In the genomic region with DNA sequence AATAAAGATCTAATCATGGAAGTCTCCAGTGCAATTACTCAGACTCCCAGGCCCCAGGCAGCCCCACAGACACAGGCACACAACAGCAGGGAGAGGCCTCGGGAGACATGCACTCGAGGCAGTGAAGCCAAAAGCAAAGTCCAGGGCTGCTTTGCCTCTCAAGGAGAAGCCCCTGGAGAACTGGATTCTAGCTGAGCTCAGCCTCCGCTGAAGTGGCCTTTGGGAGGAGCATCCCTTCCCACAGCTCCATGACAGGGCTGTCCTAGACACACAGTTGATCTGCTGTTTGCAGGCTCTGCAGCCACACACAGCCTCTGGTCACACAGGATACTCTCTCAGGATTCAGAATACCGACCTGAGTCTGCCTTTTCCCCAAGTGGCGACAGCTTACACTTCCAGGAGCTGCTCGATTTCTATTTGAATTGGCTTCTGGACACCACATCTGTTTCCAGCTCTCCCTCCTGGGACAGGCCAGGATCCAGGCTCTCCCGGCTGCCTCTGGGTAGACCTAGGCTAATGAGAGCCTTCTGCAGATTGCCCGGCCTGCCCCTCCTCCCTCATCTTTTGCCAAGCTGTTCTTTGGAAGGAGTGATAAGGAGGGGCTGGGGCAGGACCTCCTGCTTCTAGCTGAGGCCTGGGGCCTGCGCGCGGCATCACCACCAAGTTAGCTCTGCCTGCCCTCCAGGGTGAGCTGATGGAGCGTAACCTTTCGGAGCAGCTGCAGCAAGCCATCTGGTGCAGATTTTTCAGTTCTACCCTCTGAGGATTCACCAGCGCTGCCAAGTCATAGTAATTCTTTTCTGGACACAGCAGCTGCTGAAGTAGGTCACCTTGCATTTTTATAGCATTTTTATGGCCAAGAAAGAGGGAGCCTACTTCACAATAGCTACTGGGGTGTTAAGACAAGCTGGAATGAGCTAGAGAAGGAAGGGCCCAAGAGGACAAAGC, we compare ENCODE assay signal across 9 mouse cellular contexts. TPM values are rescaled to one million over a fixed set of nuclear protein-coding genes. Genes with fewer than 3 reads are reported as not detected.
DNase-seq lines count a peak whose midpoint lies in the region; ATAC-seq and TF ChIP-seq lines count a peak whose summit lies in the region.
"Had no signal": no experiment of that assay in that cellular context is flagged by ENCODE, and none has a peak within 500 bp of the region (broad histone marks: within the 10 kb centered on the region; RNA-seq: fewer than 3 reads in every experiment).

No protein-coding gene starts in this region.

- H3K4me1 ChIP-seq in stomach, embryonic 14.5 days (ENCODE audit: control insufficient read depth, insufficient read depth, low read length): peaks cover 31% of the 10 kb centered on the region
- H3K4me1 ChIP-seq in stomach, postnatal 0 days (replicated peaks; ENCODE audit: control insufficient read depth, insufficient read depth): peaks cover 7% of the 10 kb centered on the region
- peaks cover 54% of the 10 kb centered on the region for H3K4me1 ChIP-seq in midbrain, embryonic 12.5 days

- H3K9ac ChIP-seq in stomach, embryonic 14.5 days (replicated peaks; ENCODE audit: low read depth, low read length): no peak overlapping the region
- H3K9ac ChIP-seq in stomach, postnatal 0 days (ENCODE audit: low read length): no peak overlapping the region
- H3K9ac ChIP-seq in midbrain, embryonic 12.5 days (replicated peaks): no peak overlapping the region
- H3K9ac ChIP-seq: liver, embryonic 14.5 days had no signal

- DNase-seq in adrenal gland, postnatal 10 days: peak; percentile 60
- DNase-seq in adrenal gland, adult 18-20 months (ENCODE audit: low spot score in 2 of 2): no peak
- no peak for DNase-seq in stomach, postnatal 0 days (ENCODE audit: low spot score)
- peak; percentile 64 to 71 for DNase-seq in heart, postnatal 14 days
- DNase-seq in layer of hippocampus, postnatal 10 days (ENCODE audit: low spot score in 2 of 2): no peak

- no peak for TF ChIP-seq CTCF in stomach, postnatal 0 days (IDR thresholded peaks at IDR 0.05; ENCODE audit: low read depth)

- 0 out of 2 replicates have a peak, but pooled peaks have one; percentile 3 for ATAC-seq in stomach, embryonic 14.5 days (ENCODE audit: insufficient number of reproducible peaks, insufficient read depth, low FRiP score, low read depth)
- ATAC-seq in stomach, postnatal 0 days (ENCODE audit: low FRiP score, low TSS enrichment): no peak
- peak; percentile 81 for ATAC-seq in midbrain, embryonic 12.5 days (ENCODE audit: low FRiP score, low read depth)
- no peak for ATAC-seq in monocyte, adult 5-6 weeks (replicated peaks; ENCODE audit: insufficient number of reproducible peaks, low FRiP score, low TSS enrichment, poor library complexity, severe bottlenecking)

- intact Hi-C loops in heart, postnatal 14 days (cut with DNase I): loop anchor here (5.0 to 10.0 kb wide), 2 partner anchors 303 to 445 kb away; no protein-coding TSS in a partner anchor

- peak overlapping the region; percentile 30; the same call in 1 of the 2 replicates for H3K27ac ChIP-seq in stomach, embryonic 14.5 days (ENCODE audit: low read length)
- H3K27ac ChIP-seq in stomach, postnatal 0 days (replicated peaks): no peak overlapping the region
- H3K27ac ChIP-seq in midbrain, embryonic 12.5 days (replicated peaks): peak overlapping the region; percentile 86
- H3K27ac ChIP-seq: liver, embryonic 14.5 days had no signal

- H3K27me3 ChIP-seq in stomach, embryonic 14.5 days (ENCODE audit: control insufficient read depth, insufficient read depth, low read length): no peaks in the 10 kb centered on the region
- H3K27me3 ChIP-seq in stomach, postnatal 0 days (ENCODE audit: control insufficient read depth, insufficient read depth, low read length): no peaks in the 10 kb centered on the region
- H3K27me3 ChIP-seq in midbrain, embryonic 12.5 days: peaks cover 4% of the 10 kb centered on the region; the same call in 1 of the 2 replicates

- WGBS in stomach, embryonic 14.5 days: 40% methylated on average over 14 of the region's 14 CpGs
- WGBS in stomach, postnatal 0 days: 51% methylated on average over 14 of the region's 14 CpGs
- 17% methylated on average over 14 of the region's 14 CpGs for WGBS in midbrain, embryonic 12.5 days

- no peak overlapping the region for H3K4me2 ChIP-seq in stomach, embryonic 14.5 days (replicated peaks; ENCODE audit: low read depth, low read length)
- no peak overlapping the region for H3K4me2 ChIP-seq in stomach, postnatal 0 days (replicated peaks; ENCODE audit: low read depth)
- H3K4me2 ChIP-seq in midbrain, embryonic 12.5 days (replicated peaks): no peak overlapping the region

- TF ChIP-seq EP300 in stomach, postnatal 0 days (optimal IDR thresholded peaks at IDR 0.05): no peak

- no peak overlapping the region for H3K4me3 ChIP-seq in stomach, embryonic 14.5 days (ENCODE audit: low read depth, low read length)
- no peak overlapping the region for H3K4me3 ChIP-seq in stomach, postnatal 0 days (ENCODE audit: low read depth, low read length)
- H3K4me3 ChIP-seq in midbrain, embryonic 12.5 days: no peak overlapping the region

- H3K9me3 ChIP-seq in stomach, embryonic 14.5 days (ENCODE audit: control insufficient read depth, low read depth, low read length): no peaks in the 10 kb centered on the region
- no peaks in the 10 kb centered on the region for H3K9me3 ChIP-seq in stomach, postnatal 0 days (ENCODE audit: control insufficient read depth, low read length)
- no peaks in the 10 kb centered on the region for H3K9me3 ChIP-seq in midbrain, embryonic 12.5 days

- no peaks in the 10 kb centered on the region for H3K36me3 ChIP-seq in stomach, embryonic 14.5 days (ENCODE audit: control insufficient read depth, insufficient read depth, low read length)
- no peaks in the 10 kb centered on the region for H3K36me3 ChIP-seq in stomach, postnatal 0 days (ENCODE audit: control insufficient read depth, insufficient read depth, low read length)
- no peaks in the 10 kb centered on the region for H3K36me3 ChIP-seq in midbrain, embryonic 12.5 days

RNA-seq across cellular contexts. Expression of a gene that starts 14.5 kb away (rescaled TPM):
- 10 to 100 TPM; 22.3 to 26.2 TPM for total RNA-seq in adrenal gland, postnatal 10 days (2021)
- total RNA-seq in adrenal gland, adult 18-20 months (2021): 10 to 100 TPM; 23.9 to 33.3 TPM
- polyA plus RNA-seq in stomach, embryonic 14.5 days (2014; fragmentation: Nextera tagmentation; extraction: Ambion mirVana): 3.3 and 3.8 TPM in 2 replicates
- 1.6 TPM in 2 replicates for polyA plus RNA-seq in stomach, postnatal 0 days (2015; fragmentation: Nextera tagmentation; extraction: Ambion mirVana)
- total RNA-seq in heart, postnatal 14 days (2021): 10 to 100 TPM; 35.9 to 41.2 TPM
- polyA plus RNA-seq in midbrain, embryonic 12.5 days (2016; fragmentation: Nextera tagmentation; extraction: Ambion mirVana): 5.6 and 6.8 TPM in 2 replicates
- total RNA-seq in layer of hippocampus, postnatal 10 days (2021): 1 to 10 TPM; 6.2 to 8.4 TPM
- 0.48 TPM in 1 of 3 replicates, not detected in the others for total RNA-seq in monocyte, adult 5-6 weeks (2017)

Comparison
In these comparisons a context has a peak if more than half of its experiments do, and no peak if none do; other contexts are left out.
1. DNase-seq: peak in adrenal gland, postnatal 10 days (single experiment) and heart, postnatal 14 days (2 of 2); none in adrenal gland, adult 18-20 months (0 of 2), stomach, postnatal 0 days (single experiment) and layer of hippocampus, postnatal 10 days (0 of 2).
2. ATAC-seq: peak in stomach, embryonic 14.5 days (single experiment) and midbrain, embryonic 12.5 days (single experiment); none in stomach, postnatal 0 days (single experiment) and monocyte, adult 5-6 weeks (single experiment).